Mouse (Mus musculus) mammary gland, adult 2 months (tissue): ENCODE measurements around the gene Gm9821. TPM values are rescaled to one million over a fixed set of nuclear protein-coding genes. Genes with fewer than 3 reads are reported as not detected.

Experiments used
- polyA plus RNA-seq: library from polyadenylated mRNA; depleted of rRNA; stranded (reverse); fragments of >200 nt; gene quantifications from 2 replicates; pipeline ENCODE4 v1.2.3, GENCODE M21; 2012; ENCODE audit warnings: low replicate concordance; rRNA removed

Gm9821 gene
- not detected in 2 replicates for polyA plus RNA-seq

GRCm38 (mm10) chr2:91945483-91945882 lies at the start of gene Gm9821:
Gene Gm9821, plus strand, starts transcription at chr2:91945703.

GRCm38 (mm10) chr2:91926949-91927348 lies 18.6 kb upstream of the Gm9821 start, which contains the start of gene Chrm4:
Gene Chrm4, plus strand, starts transcription at chr2:91927249.

GRCm38 (mm10) chr2:91932160-91932711 lies 13.3 kb upstream of the Gm9821 start, which contains the start of gene Mdk:
Gene Mdk, minus strand, starts transcription at chr2:91932297.

GRCm38 (mm10) chr2:91975581-91976541 lies 30.4 kb downstream of the Gm9821 start, which contains the start of gene Dgkz:
Gene Dgkz, minus strand, starts transcription at chr2:91975864.

Other genes with a start within 250 kb of the Gm9821 start
- gene Atg13, start 235.1 kb upstream of the Gm9821 start, polyA plus RNA-seq: 28.3 and 43.6 TPM in 2 replicates
- gene Harbi1, start 234.9 kb upstream of the Gm9821 start, polyA plus RNA-seq: 1.9 and 3.8 TPM in 2 replicates
- 21.8 and 21.9 TPM in 2 replicates for gene Ambra1, start 215.6 kb upstream of the Gm9821 start, polyA plus RNA-seq
- 0.46 and 0.78 TPM in 2 replicates for gene Chrm4, start 18.5 kb upstream of the Gm9821 start, polyA plus RNA-seq
- gene Mdk, start 13.4 kb upstream of the Gm9821 start, polyA plus RNA-seq: 10.3 and 16.7 TPM in 2 replicates
- gene Dgkz, start 30.2 kb downstream of the Gm9821 start, polyA plus RNA-seq: 160 and 296 TPM in 2 replicates
- gene Creb3l1, start 78.8 kb downstream of the Gm9821 start, polyA plus RNA-seq: 5.8 and 12.5 TPM in 2 replicates
- gene Phf21a, start 147.4 kb downstream of the Gm9821 start, polyA plus RNA-seq: 59.3 and 63.7 TPM in 2 replicates